Mouse (Mus musculus) CH12.LX (cell line): ENCODE measurements at regions not wholly inside any gene's neighbourhood (a gene's known extent, or its start where the extent isn't known, plus 50 kb on each side); places are given as distances from the start of the nearest gene placed in this dataset.

Experiments
- DNase-seq: peaks from one replicate; pipeline ENCODE4 v3.0.0-alpha.2; 2013; ENCODE audit errors: extremely low read depth
- H3K27ac ChIP-seq: 2 replicates; pipeline ENCODE4 v1.5.1; 2012; ENCODE audit warnings: low read depth, mild to moderate bottlenecking, control low read depth, moderate library complexity; ENCODE audit not compliant: insufficient read depth
- H3K27me3 ChIP-seq: replicated peaks from 2 replicates; pipeline ENCODE3; 2012; ENCODE audit warnings: inconsistent platforms
- H3K36me3 ChIP-seq, 2 experiments: replicated peaks in 1 of 2; 2 replicates each; pipeline versions ENCODE3 to v1.6.1; 2012; ENCODE audit warnings: inconsistent platforms in 1 of 2, low read length in 1 of 2, mild to moderate bottlenecking in 1 of 2, mixed read lengths in 1 of 2, moderate library complexity in 1 of 2; ENCODE audit not compliant: control insufficient read depth in 1 of 2, insufficient read depth in 1 of 2
- H3K4me1 ChIP-seq, 2 experiments: 2 replicates each; pipeline ENCODE4 v1.6.1; 2012; ENCODE audit warnings: inconsistent platforms in 1 of 2, moderate library complexity in 1 of 2; ENCODE audit not compliant: insufficient read depth in 2 of 2, control insufficient read depth in 1 of 2
- H3K4me2 ChIP-seq: 2 replicates; pipeline ENCODE4 v1.6.1; 2012; ENCODE audit warnings: low read depth, mild to moderate bottlenecking, control low read depth; ENCODE audit not compliant: poor library complexity, insufficient read depth, severe bottlenecking
- H3K4me3 ChIP-seq, 3 experiments: fragments of 150-350 bp in 1 of 3; sonication (generic) in 1 of 3; replicated peaks in 1 of 3; 2 replicates each; pipeline versions ENCODE3 to v1.5.1; 2011 to 2012; ENCODE audit warnings: low read depth in 2 of 3, low read length in 2 of 3, mild to moderate bottlenecking in 2 of 3, moderate library complexity in 2 of 3, control low read depth in 1 of 3, improper control_type of control experiment in 1 of 3, inconsistent platforms in 1 of 3, mixed read lengths in 1 of 3; ENCODE audit not compliant: poor library complexity in 1 of 3
- H3K79me2 ChIP-seq: replicated peaks from 2 replicates; pipeline ENCODE4 v1.6.1; 2012; ENCODE audit warnings: mild to moderate bottlenecking, moderate library complexity; ENCODE audit not compliant: control insufficient read depth, poor library complexity, insufficient read depth, severe bottlenecking; ENCODE audit errors: extremely low read depth
- H3K9ac ChIP-seq: 2 replicates; pipeline ENCODE4 v1.6.1; 2012; ENCODE audit warnings: low read depth, mild to moderate bottlenecking, control low read depth, moderate library complexity; ENCODE audit not compliant: insufficient read depth
- H3K9me3 ChIP-seq: replicated peaks from 2 replicates; pipeline ENCODE3; 2012; ENCODE audit warnings: low read length, inconsistent platforms, mixed read lengths
- CHD2 ChIP-seq: IDR thresholded peaks from 2 replicates; pipeline ENCODE4 v1.6.1; 2011; ENCODE audit warnings: low read length, improper control_type of control experiment
- ELF1 ChIP-seq: IDR thresholded peaks from 2 replicates; pipeline ENCODE4 v1.6.1; 2014; ENCODE audit warnings: low read depth, mild to moderate bottlenecking, inconsistent platforms, low read length, improper control_type of control experiment
- HCFC1 ChIP-seq: IDR thresholded peaks from 2 replicates; pipeline ENCODE4 v1.6.1; 2012; ENCODE audit warnings: low read depth, mild to moderate bottlenecking, inconsistent platforms, low read length, improper control_type of control experiment
- IRF4 ChIP-seq: IDR thresholded peaks from 2 replicates; pipeline ENCODE4 v1.6.1; 2014; ENCODE audit warnings: low read depth, mild to moderate bottlenecking, inconsistent platforms, low read length, improper control_type of control experiment
- JUN ChIP-seq: IDR thresholded peaks from 2 replicates; pipeline ENCODE4 v1.6.1; 2011; ENCODE audit warnings: low read depth, mild to moderate bottlenecking, low read length, improper control_type of control experiment, moderate library complexity; ENCODE audit not compliant: insufficient read depth
- JUND ChIP-seq: conservative IDR thresholded peaks from 2 replicates; pipeline ENCODE4 v1.6.1; 2011; ENCODE audit warnings: low read depth, low read length, improper control_type of control experiment
- KAT2A ChIP-seq: IDR thresholded peaks from 2 replicates; pipeline ENCODE4 v1.6.1; 2012; ENCODE audit warnings: low read length, improper control_type of control experiment, inconsistent platforms; ENCODE audit not compliant: insufficient replicate concordance
- MAZ ChIP-seq: IDR thresholded peaks from 2 replicates; pipeline ENCODE4 v1.6.1; 2012; ENCODE audit warnings: low read depth, mild to moderate bottlenecking, inconsistent platforms, low read length, improper control_type of control experiment, moderate library complexity
- MEF2A ChIP-seq: IDR thresholded peaks from 2 replicates; pipeline ENCODE4 v1.6.1; 2014; ENCODE audit warnings: low read depth, mild to moderate bottlenecking, inconsistent platforms, low read length, improper control_type of control experiment, borderline replicate concordance
- MXI1 ChIP-seq: IDR thresholded peaks from 2 replicates; pipeline ENCODE4 v1.6.1; 2011; ENCODE audit warnings: mild to moderate bottlenecking, low read depth, low read length, improper control_type of control experiment
- MYC ChIP-seq: IDR thresholded peaks from 2 replicates; pipeline ENCODE4 v1.6.1; 2011; ENCODE audit warnings: low read depth, mild to moderate bottlenecking, improper control_type of control experiment, low read length
- POLR2A ChIP-seq: IDR thresholded peaks from 2 replicates; pipeline ENCODE4 v1.6.1; 2011; ENCODE audit warnings: low read depth, mild to moderate bottlenecking, improper control_type of control experiment, low read length
- POLR2AphosphoS2 ChIP-seq: IDR thresholded peaks from 2 replicates; pipeline ENCODE4 v1.6.1; 2011; ENCODE audit warnings: low read depth, low read length, improper control_type of control experiment
- RAD21 ChIP-seq: IDR thresholded peaks from 2 replicates; pipeline ENCODE4 v1.6.1; 2011; ENCODE audit warnings: low read depth, mild to moderate bottlenecking, low read length, improper control_type of control experiment, moderate library complexity
- RCOR1 ChIP-seq: conservative IDR thresholded peaks from 2 replicates; pipeline ENCODE4 v1.6.1; 2012; ENCODE audit warnings: low read depth, mild to moderate bottlenecking, inconsistent platforms, low read length, improper control_type of control experiment
- SIN3A ChIP-seq: IDR thresholded peaks from 2 replicates; pipeline ENCODE4 v1.6.1; 2012; ENCODE audit warnings: low read length, improper control_type of control experiment, inconsistent platforms
- SMC3 ChIP-seq: IDR thresholded peaks from 2 replicates; pipeline ENCODE4 v1.6.1; 2011; ENCODE audit warnings: low read depth, low read length, improper control_type of control experiment
- TBP ChIP-seq: conservative IDR thresholded peaks from 2 replicates; pipeline ENCODE4 v1.6.1; 2011; ENCODE audit warnings: low read depth, low read length, improper control_type of control experiment
- TCF12 ChIP-seq: IDR thresholded peaks from 2 replicates; pipeline ENCODE4 v1.6.1; 2014; ENCODE audit warnings: low read depth, mild to moderate bottlenecking, inconsistent platforms, low read length, improper control_type of control experiment
- UBTF ChIP-seq: IDR thresholded peaks from 2 replicates; pipeline ENCODE4 v1.6.1; 2012; ENCODE audit warnings: low read depth, mild to moderate bottlenecking, inconsistent platforms, low read length, improper control_type of control experiment, moderate library complexity
- USF1 ChIP-seq: IDR thresholded peaks from 2 replicates; pipeline ENCODE4 v1.6.1; 2014; ENCODE audit warnings: low read depth, mild to moderate bottlenecking, inconsistent platforms, low read length, improper control_type of control experiment
- USF2 ChIP-seq: conservative IDR thresholded peaks from 2 replicates; pipeline ENCODE4 v1.6.1; 2011; ENCODE audit warnings: low read depth, low read length, improper control_type of control experiment
- ZKSCAN1 ChIP-seq: IDR thresholded peaks from 2 replicates; pipeline ENCODE4 v1.6.1; 2012; ENCODE audit warnings: low read depth, inconsistent platforms, low read length, improper control_type of control experiment, borderline replicate concordance
- dilution Hi-C: fragments of 300-500 bp; cut with MboI; formaldehyde crosslinking; loops from 2 replicates; pipeline ENCODE4 v1.14.3; 2020; ENCODE audit warnings: low sequenced_read_pairs; ENCODE audit not compliant: extremely low pct_unique_long_range_greater_than_20kb, extremely low pct_ligation_motif_present
- in situ Hi-C: fragments of 300-500 bp; cut with MboI; formaldehyde crosslinking; loops from 3 replicates; pipeline ENCODE4 v1.14.3; 2019; ENCODE audit warnings: low sequenced_read_pairs, low pct_ligation_motif_present, low pct_unique_long_range_greater_than_20kb, mixed read lengths

DNA sequence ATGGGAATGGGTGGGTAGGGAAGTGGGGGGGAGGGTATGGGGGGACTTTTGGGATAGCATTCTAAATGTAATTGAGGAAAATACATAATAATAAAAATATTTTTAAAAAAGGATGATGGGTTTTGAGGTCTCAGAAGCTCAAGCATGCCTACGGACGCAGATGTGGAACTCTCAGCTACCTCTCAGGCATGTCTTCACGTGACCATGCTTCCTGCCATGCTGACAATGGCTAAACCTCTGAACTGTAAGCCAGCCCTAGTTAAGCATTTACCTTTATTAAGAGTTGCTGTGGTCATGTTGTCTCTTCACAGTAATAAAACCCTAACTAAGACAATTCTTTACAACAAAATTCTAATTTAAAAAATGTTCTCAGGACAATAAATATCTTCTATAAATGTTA, 80.0 kb downstream of the Tex36 start:
- Histone ChIP-seq H3K27me3 (peaks cover 68% of the 10 kb centered on the region), H3K27ac (no peak overlapping the region), H3K4me3 (no peak overlapping the region), H3K9ac (no peak overlapping the region), H3K36me3 (no peaks in the 10 kb centered on the region), H3K4me1 (no peaks in the 10 kb centered on the region), H3K9me3 (no peaks in the 10 kb centered on the region), H3K4me2 (no peak overlapping the region), H3K79me2 (no peaks in the 10 kb centered on the region)
- dilution Hi-C loops (no loop called here), in situ Hi-C loops (no loop called here)
- no peak for TF ChIP-seq SMC3
- no peak for TF ChIP-seq RCOR1
- no peak for TF ChIP-seq TBP
- no peak for TF ChIP-seq IRF4
- no peak for TF ChIP-seq MYC
- TF ChIP-seq ELF1, result no peak
- no peak for TF ChIP-seq JUND
- no peak for TF ChIP-seq POLR2A
- TF ChIP-seq KAT2A, result no peak
- TF ChIP-seq JUN, result no peak
- no peak for TF ChIP-seq USF1
- no peak for DNase-seq

GRCm38 (mm10) chr7:133518926-133519325, 83.0 kb downstream of the Tex36 start:
- no peaks in the 10 kb centered on the region for H3K4me1 ChIP-seq
- H3K4me2 ChIP-seq, result no peak overlapping the region
- no peak overlapping the region for H3K27ac ChIP-seq
- H3K9ac ChIP-seq, result no peak overlapping the region
- TF ChIP-seq MEF2A (no peak), ZKSCAN1 (no peak), CHD2 (no peak), HCFC1 (no peak), SIN3A (no peak), RAD21 (no peak), TCF12 (no peak), RCOR1 (no peak), MAZ (no peak), POLR2A (no peak), MYC (no peak), MXI1 (no peak), UBTF (no peak), POLR2AphosphoS2 (no peak), USF2 (no peak), ELF1 (no peak)
- TF ChIP-seq, all 38 proteins: peak for 0
- H3K27me3 ChIP-seq, result peaks cover 55% of the 10 kb centered on the region
- peaks cover 1% of the 10 kb centered on the region for H3K9me3 ChIP-seq
- H3K4me3 ChIP-seq, result no peak overlapping the region
- no peaks in the 10 kb centered on the region for H3K79me2 ChIP-seq
- H3K36me3 ChIP-seq, result no peaks in the 10 kb centered on the region
- DNase-seq, result no peak
- dilution Hi-C loops, result no loop called here
- in situ Hi-C loops, result no loop called here
